Mouse (Mus musculus) fibroblast of lung, adult 2 months (primary cell): Measurements from ENCODE around the gene Plekhh2.

Experiments
- DNase-seq: peaks from one replicate; pipeline ENCODE4 v3.0.0-alpha.2; 2011; ENCODE audit warnings: low read depth

Gene Plekhh2

DNA sequence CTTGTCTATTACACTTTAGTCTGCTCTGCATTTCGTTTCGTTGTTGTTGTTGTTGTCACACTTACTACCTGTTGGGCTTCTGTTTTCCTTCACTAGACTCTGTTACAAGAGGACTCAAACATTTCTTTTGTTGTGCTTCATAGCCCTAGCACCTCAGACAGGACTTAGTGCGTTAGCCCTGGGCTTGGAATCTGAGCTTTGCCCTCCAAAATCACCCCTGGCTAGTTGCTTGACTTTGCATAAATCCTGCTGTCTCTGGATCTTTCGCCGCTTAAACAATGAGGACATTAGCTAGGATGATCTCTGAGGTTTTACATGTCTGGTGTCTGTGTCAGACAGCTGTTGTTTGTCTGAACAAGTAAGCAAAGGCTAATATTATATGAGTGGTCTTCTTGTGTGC, 62.2 kb downstream of the Plekhh2 start:
- no peak for DNase-seq

DNA sequence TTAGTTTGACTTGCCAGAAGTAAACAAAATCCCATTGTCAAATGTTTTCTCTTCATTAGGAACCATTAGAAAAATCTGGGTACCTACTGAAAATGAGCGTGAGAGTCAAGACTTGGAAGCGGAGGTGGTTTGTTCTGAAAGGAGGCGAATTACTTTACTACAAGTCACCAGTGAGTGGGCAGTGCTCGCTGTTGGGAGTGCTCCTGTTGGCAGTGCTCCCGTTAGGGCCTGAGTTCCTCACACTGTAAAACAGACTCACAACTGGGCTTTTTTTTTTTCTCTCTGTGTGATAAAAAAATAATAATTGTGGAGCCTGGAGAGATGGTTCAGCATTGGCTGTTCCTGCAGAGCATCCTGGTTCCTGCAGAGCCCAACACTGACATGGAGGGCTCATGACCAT, 63.4 kb downstream of the Plekhh2 start:
- no peak for DNase-seq

DNA sequence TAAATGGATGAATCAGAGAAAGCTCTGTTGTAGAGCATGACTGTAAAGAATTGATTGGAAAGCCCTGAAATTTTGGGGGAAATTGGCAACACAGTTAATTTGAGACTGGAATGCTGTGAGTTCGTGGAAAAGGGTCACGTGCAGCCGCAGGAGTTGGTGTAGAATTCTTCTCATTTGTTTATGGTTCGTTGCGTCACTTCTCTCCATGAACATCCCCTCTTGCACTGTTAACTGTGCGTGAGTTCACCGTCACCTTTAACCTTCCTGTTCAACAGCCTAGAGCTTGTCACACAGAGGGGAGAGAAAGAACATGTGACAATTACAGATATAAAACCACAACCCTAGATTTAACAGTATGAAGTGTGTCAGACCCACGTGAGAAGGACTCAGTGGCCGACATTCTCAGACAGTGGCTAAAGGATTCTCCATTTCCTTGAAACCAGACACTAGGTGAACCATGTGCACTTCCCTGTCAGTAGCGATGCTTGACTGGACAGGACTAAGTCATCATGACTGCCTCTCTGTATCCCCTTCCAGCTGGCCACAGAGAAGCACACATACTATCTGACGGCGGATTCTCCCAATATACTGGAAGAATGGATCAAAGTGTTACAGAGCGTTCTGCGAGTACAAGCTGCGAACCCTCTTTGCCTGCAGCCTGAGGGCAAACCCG, 65.1 kb downstream of the Plekhh2 start:
- no peak for DNase-seq

DNA sequence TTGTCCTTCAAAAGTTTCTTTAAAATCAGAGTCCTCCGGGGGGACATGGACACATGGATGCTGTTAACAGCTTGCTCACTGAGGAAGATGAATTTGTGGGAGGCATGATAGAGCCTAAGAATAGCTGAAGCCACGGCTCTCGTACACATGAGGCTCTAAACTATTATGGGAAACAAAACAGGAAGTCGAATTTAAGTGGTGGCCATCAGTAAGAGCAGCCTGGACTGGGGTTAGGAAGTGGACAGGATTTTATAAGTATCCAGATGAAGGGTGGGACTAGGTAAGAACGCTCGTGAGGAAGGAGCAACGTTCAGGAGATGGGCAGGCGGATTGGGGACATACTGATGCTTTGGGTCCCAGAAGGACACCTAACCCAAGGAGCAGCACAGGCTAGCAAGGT, 67.6 kb downstream of the Plekhh2 start:
- no peak for DNase-seq

DNA sequence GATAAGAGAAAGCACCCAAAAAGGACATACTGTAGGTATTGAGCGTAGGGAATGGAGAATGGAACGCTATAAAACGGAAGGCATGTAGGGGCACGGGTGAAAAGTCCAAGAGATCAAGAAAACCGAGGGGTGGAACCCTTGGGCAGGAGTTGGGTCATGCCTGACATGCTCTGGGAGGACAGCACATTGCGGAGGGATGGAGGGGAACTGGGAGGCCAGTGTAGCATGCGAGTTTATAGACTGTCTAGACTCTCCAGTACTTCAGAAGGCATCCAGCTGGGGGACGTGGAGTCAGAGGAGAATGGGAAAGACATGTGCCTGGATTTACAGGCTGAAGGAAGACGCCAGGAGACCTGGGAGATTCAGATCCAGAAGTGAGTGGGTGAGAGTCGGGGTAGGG, 68.1 kb downstream of the Plekhh2 start:
- no peak for DNase-seq

DNA sequence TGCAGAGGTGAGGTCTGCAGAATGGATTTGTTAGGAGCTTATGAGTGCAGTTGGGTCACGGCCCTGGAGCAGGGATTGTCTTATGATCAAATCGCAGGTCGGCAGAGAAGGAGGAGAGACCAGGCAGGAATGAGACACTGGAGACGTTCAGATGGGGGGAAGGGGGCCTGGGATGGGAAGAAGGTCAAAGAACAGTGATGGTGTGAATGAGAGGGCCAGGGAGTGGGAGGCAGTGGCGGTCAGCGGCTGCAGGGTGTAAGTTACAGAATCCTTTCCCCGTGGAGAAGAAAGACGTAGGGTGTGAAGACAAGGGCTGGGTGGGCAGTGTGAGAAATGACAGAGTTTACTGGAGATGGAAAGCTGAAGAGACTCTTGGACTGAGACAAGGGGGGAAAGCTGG, 69.1 kb downstream of the Plekhh2 start:
- no peak for DNase-seq

DNA sequence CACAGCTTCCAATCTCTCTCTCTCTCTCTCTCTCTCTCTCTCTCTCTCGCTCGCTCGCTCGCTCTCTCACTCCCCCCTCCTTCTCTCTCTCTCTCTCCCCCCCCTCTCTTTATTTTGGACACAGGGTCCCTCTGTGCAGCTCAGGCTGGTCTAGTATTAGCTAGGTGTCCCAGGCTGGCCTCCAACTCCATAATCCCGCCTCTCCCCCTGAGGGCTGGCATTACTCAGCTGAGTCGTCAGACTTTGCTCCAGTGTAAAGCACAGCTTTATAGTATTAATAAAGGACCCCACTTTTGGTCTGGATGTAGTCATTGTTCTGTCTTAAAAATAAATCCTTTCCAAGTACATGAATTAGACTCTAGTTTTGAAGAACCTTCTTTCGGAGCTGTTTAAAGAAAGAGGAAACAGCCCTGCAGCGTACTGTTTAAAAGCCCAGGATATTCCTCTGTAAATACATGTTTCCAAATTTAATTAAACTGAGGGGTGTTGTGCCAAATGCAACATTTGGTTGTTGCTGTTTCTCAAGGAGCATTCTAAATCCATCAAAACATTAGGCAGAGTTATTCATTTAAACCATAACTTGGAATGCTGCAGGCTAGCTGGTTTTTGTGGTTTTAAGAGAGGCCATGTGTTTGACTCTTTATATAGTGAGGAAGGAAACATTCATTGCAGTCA, 70.2 kb downstream of the Plekhh2 start:
- DNase-seq = no peak

DNA sequence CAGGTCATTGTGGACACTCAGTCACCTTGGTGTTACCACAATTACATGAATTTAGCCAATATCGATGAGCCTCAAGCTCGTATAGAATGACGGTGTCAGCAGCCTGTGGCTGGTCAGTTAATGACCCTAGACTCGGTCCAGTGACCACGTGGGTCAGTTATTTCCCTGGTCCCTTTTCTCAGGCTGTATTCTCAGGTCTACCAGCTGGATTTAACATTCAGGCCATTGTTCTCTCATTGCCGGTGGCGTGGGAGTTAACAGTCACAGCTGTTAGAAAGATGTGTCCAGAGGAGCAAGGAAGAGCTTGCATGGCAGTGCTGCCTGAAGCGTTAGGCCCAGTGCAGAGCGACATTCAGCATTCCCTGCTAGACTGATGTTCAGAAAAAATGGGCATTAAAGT, 72.4 kb downstream of the Plekhh2 start:
- DNase-seq = no peak

DNA sequence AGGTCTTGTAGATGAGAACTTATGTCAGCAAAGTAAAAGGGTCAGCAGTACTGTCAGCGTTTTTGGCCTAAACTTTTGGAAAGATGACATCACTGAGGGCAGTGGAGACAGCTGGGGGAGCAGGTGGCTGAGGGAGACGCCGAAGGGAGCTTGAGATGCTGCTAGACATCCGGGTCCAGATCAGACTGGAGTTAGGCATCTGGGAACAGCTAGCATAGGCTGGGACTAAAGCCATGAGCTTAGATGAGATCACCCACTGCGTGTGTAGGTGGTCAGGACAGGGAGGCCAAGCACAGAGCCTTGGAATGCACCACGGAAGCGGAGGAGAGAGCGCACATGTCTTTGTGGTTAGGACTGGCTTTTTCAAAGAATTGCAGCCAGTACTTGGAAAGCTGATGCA, 73.4 kb downstream of the Plekhh2 start:
- peak; percentile 54 for DNase-seq

DNA sequence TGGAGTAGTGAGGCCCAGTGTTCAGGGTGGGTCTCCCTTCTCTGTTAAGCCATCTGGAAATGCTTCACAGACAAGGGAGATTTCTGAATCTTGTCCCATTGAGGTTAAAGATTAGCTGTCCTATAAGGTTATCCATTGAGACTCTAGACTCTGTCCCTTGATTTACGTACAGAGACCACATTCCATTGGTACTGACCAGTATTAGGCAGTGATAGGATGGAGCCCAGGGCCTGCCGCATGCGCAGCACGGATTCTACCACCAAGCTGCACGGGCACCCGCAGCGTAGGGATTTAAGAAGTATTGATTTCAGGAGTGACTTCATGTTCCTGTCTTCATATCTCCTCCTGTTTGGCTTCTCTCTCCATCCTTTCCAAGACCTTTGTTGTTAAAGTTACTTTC, 78.4 kb downstream of the Plekhh2 start:
- no peak for DNase-seq

DNA sequence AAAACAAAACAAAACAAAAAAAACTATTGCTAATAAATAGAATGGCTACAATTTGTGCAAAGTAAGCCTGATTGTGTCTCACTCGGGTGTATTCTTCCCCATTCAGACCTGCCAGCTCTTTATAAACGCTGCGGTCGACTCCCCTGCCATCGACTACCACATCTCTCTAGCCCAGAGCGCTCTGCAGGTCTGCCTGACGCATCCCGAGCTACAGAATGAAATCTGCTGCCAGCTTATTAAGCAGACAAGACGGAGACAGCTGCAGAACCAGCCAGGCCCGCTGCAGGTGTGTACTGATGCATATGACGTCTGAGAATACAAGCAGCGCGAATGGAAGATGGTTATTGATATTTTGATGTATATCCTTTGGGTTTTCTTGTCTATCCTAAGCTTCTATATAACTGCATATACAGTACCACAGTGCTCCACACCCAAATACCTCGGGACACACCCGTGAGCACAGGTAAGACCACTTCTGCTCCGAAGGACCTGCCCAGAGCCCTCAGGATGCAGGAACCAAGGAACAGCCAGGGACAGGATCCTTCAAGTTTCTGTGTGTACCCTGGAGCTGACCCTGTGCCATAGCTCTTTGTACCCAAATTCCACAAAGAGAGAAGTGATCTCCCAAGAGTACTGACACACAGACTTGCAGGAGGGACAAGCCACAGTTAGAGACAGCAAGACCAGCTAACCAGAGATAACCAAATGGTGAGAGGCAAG, 79.9 kb downstream of the Plekhh2 start:
- no peak for DNase-seq

DNA sequence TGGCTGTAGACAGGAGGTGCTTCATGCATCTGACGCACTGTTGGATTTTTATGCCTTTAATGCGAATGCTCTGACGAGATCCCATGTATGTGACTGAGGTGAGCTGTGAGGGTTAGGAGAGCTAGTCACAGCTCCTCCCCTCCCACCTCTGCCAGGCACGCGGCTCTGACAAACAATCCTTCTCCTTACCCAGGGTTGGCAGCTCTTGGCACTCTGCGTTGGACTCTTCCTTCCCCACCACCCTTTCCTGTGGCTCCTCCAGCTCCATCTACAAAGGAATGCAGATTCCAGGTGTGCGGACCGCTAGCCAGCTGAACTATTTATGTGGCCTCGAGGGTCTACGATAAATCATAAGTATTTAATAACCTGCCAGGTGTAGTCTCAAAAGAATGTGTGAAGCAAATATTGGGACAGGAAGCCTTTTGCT, 84.3 kb downstream of the Plekhh2 start:
- DNase-seq = no peak

DNA sequence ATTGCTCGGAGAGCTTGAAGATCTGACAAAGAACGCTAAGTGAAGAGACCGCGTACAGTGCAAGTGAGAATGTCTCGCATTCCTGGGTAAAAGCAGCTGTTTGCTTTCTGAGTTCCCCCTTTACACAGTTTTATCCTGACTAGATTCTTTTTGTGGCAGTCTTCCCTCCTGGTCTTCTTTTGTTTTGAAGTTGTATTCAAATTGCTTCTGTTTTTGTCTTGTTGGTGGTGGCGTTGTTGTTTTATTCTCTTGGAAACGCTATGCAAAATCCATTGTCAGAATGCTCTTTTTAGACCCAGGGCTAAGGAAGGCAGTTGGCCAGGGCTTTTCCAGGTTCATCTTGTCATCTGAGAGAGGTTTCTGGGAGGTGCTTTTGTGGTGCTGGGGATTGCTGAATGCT, 84.8 kb downstream of the Plekhh2 start:
- no peak for DNase-seq

DNA sequence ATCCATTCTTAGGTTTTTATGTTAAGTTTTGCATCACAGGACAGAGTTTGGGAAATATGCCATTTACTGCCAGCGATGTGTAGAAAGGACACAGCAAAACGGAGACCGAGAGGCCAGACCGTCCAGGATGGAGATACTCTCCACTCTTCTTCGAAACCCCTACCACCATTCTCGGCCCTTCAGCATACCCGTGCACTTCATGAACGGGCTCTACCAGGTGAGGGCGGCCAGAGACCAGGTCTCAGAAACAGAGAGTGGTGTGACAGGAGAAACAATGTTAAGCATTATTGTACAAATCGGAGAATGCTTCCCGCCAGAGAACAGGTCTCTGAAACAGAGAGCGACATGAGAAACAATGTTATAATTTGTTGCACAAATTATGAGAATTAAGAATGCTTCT, 86.2 kb downstream of the Plekhh2 start:
- no peak for DNase-seq

DNA sequence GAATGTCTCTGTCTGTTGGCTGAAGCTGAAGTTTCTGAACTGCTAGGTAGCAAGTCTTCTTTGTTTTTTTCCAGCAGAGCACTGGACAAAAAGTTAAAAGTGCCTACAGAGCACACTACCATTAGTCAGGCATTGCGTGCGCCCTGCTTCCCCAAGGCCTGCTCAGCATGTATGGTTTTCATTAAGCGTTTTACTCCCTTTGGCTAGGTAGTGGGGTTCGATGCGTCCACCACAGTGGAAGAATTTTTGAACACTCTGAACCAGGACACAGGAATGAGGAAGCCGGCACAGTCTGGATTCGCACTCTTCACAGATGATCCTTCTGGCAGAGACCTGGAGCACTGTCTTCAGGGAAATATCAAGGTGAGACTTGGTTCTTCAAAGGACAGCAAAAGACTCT, 87.2 kb downstream of the Plekhh2 start:
- DNase-seq = no peak

DNA sequence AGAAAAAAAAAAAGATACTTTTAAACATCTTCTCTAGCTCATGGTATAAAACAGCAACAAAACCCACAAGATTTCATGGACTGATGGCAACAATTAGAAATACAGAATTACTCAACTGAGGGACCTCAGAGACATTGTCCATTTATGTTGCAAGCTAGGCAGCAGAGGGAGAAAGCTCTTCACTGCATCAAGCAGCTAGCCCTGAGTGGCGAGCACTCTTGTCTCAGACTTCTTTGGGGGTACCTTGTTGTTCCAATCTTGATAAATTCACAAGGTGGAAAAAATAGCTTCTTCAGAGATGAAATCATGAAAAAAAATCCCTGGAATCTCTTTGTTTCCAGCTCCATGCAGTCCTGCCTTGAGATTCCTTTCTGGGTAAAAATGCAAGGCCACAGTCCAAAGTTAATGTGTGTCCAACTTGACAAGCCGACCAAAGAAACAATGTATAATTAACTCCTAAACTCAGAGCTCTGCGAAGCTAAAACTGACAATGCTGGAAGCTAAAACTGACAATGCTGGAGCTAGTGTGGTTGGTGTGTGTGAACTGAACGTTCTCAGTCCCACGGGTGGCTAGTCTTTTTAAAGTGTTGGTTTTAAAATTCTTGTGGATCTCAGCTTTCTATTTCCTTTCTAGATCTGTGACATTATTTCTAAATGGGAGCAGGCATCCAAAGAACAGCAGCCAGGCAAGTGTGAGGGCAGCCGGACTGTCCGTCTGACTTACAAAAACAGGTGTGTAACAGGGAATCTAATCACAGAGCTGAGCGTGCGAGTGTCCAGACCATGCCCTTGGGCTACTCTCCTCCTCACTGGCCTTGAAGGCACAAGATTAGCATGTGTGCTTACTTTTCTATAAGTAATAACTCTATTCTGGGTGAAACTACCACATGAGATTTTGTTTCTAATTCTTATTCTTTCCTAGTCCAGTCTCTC, 88.6 kb downstream of the Plekhh2 start:
- no peak for DNase-seq

DNA sequence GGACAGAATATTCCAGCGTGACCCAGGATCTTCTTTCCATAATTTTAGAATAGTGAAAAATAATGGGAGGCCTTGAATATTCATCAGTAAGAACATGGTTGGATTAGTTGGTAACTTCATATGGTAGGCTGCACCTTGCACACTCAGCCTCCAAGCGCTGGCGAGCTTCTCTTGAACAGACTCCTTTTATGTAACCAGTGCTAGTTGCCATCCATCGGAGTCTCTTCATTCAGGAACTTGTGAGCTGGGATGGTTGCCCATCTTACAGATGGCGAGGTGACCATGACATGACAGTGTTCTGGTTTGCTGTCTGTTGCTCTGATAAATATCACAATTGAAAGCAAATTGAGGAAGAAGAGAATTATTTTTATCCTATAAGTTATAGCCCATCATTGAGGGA, 90.1 kb downstream of the Plekhh2 start:
- DNase-seq = no peak

DNA sequence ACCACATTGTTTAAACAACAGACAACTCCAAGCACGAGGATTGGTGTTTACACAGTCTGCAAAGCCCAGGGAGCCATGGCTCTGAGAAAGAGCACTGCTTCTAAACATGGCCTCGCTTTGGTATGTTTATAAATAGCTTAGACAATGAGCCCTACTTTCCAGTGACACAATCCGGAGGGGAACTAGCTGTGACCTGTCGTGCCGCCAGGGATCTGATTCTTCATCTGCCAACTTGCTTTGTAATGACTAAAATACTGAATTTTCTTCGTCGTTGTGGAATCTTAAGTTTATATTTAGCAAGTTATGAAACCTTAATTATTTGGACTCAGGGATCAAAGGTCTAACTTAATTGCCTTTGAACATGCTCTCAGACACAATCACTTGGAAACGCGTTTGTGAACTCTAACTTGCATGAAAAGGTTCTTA, 91.5 kb downstream of the Plekhh2 start:
- no peak for DNase-seq

DNA sequence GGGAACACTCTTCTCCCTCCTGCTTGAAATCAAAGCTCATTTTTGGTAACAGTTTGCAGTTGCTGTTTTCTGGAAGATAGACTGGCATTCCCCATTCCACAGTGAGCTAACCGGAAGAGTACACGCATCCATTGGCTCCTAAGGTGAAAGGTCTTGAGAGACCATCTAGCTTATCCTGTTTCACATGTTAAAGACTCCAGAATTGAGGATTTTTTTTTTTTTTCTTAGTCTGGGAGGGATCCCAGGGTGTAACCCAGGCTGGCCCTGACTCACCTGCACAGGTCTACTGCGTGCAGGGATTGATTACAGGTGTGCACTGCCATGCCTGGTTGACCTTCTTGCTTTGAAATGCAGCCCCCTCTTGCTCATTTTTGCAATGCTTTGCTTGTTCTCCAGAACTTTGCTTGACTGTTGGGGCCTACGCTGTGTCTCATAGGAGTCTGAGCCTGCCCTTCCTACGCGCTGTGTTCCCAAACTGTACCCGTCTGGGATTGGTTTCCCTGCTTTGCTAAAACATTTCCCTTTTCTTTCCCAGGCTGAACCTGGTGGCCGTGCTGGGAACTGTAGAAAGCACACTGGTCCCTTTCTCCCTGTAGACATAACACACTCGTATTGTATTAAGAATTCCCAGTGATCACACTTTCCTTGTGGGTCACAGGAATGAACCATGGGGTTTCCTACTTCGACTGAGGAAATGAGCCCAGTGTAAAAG, 92.2 kb downstream of the Plekhh2 start:
- DNase-seq = no peak

DNA sequence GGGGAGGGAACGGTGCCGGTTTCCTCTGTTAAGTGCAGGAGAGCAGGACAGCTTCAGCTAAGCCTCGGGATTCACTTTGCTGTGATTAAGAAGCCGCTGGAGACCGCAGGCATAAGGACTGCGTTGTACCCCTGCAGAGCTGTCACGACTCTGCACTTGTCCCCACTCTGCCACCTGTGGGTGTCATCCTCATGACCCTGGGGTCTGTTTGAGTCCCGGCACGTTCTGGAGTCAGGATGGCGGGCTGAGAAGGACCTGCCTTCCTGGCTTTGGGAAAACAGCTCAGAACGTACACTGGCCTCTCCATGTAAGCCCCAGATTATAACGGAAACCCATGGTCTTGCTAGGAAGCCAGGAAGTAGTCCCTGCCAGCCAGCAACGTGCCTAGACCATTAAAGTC, 95.3 kb downstream of the Plekhh2 start:
- DNase-seq = no peak

DNA sequence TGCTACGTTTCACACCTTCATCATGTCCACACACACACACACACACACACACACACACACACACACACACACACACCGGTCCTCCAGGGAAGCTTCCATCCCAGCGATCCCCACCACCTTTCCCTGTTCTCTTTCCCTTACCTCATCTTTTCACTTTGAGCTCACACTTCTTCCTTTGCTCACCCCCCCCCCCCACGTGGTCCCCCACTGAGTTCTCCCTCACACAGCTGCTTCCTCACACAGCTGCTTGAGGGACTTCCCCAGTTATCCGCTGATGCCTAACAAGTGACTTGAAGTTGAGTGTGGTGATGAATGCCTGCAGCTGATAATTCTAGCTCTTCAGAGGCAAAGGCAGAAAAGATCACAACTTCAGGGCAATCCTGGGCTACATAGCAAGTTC, 95.9 kb downstream of the Plekhh2 start:
- no peak for DNase-seq

DNA sequence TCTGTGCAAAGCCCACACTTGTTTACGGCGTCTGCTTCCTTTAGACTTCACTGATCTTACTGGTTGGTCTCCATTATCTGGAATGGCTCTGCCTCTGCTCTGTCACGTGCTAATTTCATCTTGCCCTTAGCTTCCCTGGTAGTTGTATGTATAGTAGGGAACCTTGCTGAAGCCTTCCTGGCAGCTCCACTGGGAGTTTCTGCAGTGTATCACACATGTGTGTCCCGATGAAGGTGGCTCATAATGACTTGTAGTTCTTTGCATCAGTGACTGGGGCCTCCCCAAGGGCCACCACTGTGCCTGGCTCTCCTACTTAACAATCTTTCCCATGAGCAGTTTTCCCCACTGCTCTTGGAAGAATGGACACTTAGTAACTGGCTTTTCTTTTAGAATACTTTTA, 96.9 kb downstream of the Plekhh2 start:
- DNase-seq = no peak
